12 mouse cellular contexts compared by ENCODE assay signal in genomic region chr16:44552036-44552435, GRCm38 (mm10). TPM values are rescaled to one million over a fixed set of nuclear protein-coding genes. Genes with fewer than 3 reads are reported as not detected.
DNase-seq lines count a peak whose midpoint lies in the region; ATAC-seq and TF ChIP-seq lines count a peak whose summit lies in the region.
"Had no signal": no experiment of that assay in that cellular context is flagged by ENCODE, and none has a peak within 500 bp of the region (broad histone marks: within the 10 kb centered on the region; RNA-seq: fewer than 3 reads in every experiment).

No protein-coding gene starts in this region.

- H3K36me3 ChIP-seq in kidney, embryonic 16.5 days (ENCODE audit: insufficient read depth, low read length), result no peaks in the 10 kb centered on the region; the same call in 1 of the 2 replicates
- H3K36me3 ChIP-seq in kidney, adult 2 months (ENCODE audit: control insufficient read depth, insufficient read depth, low read length), result no peaks in the 10 kb centered on the region
- 0 out of 2 replicates have a peak, but pooled peaks cover 4% of the 10 kb centered on the region for H3K36me3 ChIP-seq in forebrain, embryonic 14.5 days (ENCODE audit: control insufficient read depth, insufficient read depth, low read length)
- peaks cover 17% of the 10 kb centered on the region for H3K36me3 ChIP-seq in midbrain, embryonic 12.5 days
- no peaks in the 10 kb centered on the region for H3K36me3 ChIP-seq in liver, embryonic 11.5 days (ENCODE audit: control insufficient read depth, insufficient read depth, low read length)

- H3K9me3 ChIP-seq in kidney, embryonic 16.5 days (ENCODE audit: low read length), result no peaks in the 10 kb centered on the region
- no peaks in the 10 kb centered on the region for H3K9me3 ChIP-seq in forebrain, embryonic 14.5 days (replicated peaks; ENCODE audit: control insufficient read depth, low read length)
- no peaks in the 10 kb centered on the region for H3K9me3 ChIP-seq in midbrain, embryonic 12.5 days
- H3K9me3 ChIP-seq in liver, embryonic 11.5 days (ENCODE audit: control insufficient read depth, low read length), result no peaks in the 10 kb centered on the region
- H3K9me3 ChIP-seq: heart, embryonic 13.5 days had no signal

- peaks cover 65% of the 10 kb centered on the region for H3K4me1 ChIP-seq in kidney, embryonic 16.5 days (ENCODE audit: insufficient read depth, low read length)
- H3K4me1 ChIP-seq in kidney, adult 2 months (ENCODE audit: control insufficient read depth, insufficient read depth, low read length), result no peaks in the 10 kb centered on the region
- H3K4me1 ChIP-seq in forebrain, embryonic 14.5 days (ENCODE audit: control insufficient read depth, insufficient read depth, low read length), result peaks cover 63% of the 10 kb centered on the region
- peaks cover 79% of the 10 kb centered on the region for H3K4me1 ChIP-seq in midbrain, embryonic 12.5 days
- no peaks in the 10 kb centered on the region for H3K4me1 ChIP-seq in liver, embryonic 11.5 days (replicated peaks; ENCODE audit: control insufficient read depth, insufficient read depth, low read length)

- no peak for TF ChIP-seq POLR2A in kidney, adult 2 months (IDR thresholded peaks at IDR 0.05; ENCODE audit: low read depth, low read length)

- no peak overlapping the region for H3K4me3 ChIP-seq in kidney, embryonic 16.5 days (ENCODE audit: low read length)
- H3K4me3 ChIP-seq in kidney, adult 2 months (ENCODE audit: insufficient read depth, low read depth, low read length), result no peak overlapping the region
- no peak overlapping the region for H3K4me3 ChIP-seq in forebrain, embryonic 14.5 days (ENCODE audit: low read depth, low read length)
- H3K4me3 ChIP-seq in midbrain, embryonic 12.5 days, result peak overlapping the region; percentile 40; the same call in 1 of the 2 replicates
- H3K4me3 ChIP-seq in liver, embryonic 11.5 days (ENCODE audit: low read depth, low read length), result no peak overlapping the region
- H3K4me3 ChIP-seq: heart, embryonic 13.5 days had no signal

- no peaks in the 10 kb centered on the region for H3K27me3 ChIP-seq in kidney, embryonic 16.5 days (ENCODE audit: insufficient read depth, low read length)
- H3K27me3 ChIP-seq in kidney, adult 2 months (replicated peaks; ENCODE audit: control insufficient read depth, insufficient read depth, low read length), result no peaks in the 10 kb centered on the region
- H3K27me3 ChIP-seq in forebrain, embryonic 14.5 days (replicated peaks; ENCODE audit: control insufficient read depth, insufficient read depth, low read length), result no peaks in the 10 kb centered on the region
- no peaks in the 10 kb centered on the region; the same call in 1 of the 2 replicates for H3K27me3 ChIP-seq in midbrain, embryonic 12.5 days
- peaks cover 3% of the 10 kb centered on the region for H3K27me3 ChIP-seq in liver, embryonic 11.5 days (replicated peaks; ENCODE audit: control insufficient read depth, insufficient read depth, low read length)
- H3K27me3 ChIP-seq: heart, embryonic 13.5 days had no signal

- 63% methylated on average over 2 of the region's 2 CpGs for WGBS in kidney, embryonic 16.5 days
- WGBS in kidney, adult 2 months, result 95% methylated on average over 2 of the region's 2 CpGs
- WGBS in forebrain, embryonic 14.5 days, result 34% methylated on average over 2 of the region's 2 CpGs
- WGBS in midbrain, embryonic 12.5 days, result 43% methylated on average over 2 of the region's 2 CpGs
- 70% methylated on average over 2 of the region's 2 CpGs for WGBS in liver, embryonic 11.5 days

- ATAC-seq in kidney, embryonic 16.5 days (ENCODE audit: low FRiP score, low TSS enrichment), result no peak
- peak; percentile 56 for ATAC-seq in forebrain, embryonic 14.5 days
- ATAC-seq in midbrain, embryonic 12.5 days (ENCODE audit: low FRiP score, low read depth), result peak; percentile 47
- no peak for ATAC-seq in liver, embryonic 11.5 days (replicated peaks; ENCODE audit: low FRiP score)
- ATAC-seq: CD4-positive, CD25-positive, alpha-beta regulatory T cell, adult 4 months had no signal

- peak overlapping the region; percentile 24; the same call in 1 of the 2 replicates for H3K9ac ChIP-seq in kidney, embryonic 16.5 days (replicated peaks; ENCODE audit: low read length)
- H3K9ac ChIP-seq in forebrain, embryonic 14.5 days (ENCODE audit: low read length), result no peak overlapping the region; the same call in none of the 2 replicates
- peak overlapping the region; percentile 46 for H3K9ac ChIP-seq in midbrain, embryonic 12.5 days (replicated peaks)
- H3K9ac ChIP-seq in liver, embryonic 11.5 days (ENCODE audit: low read depth, low read length), result no peak overlapping the region
- H3K9ac ChIP-seq: heart, embryonic 13.5 days had no signal

- no peak overlapping the region for H3K4me2 ChIP-seq in kidney, embryonic 16.5 days (replicated peaks; ENCODE audit: low read depth, low read length)
- peak overlapping the region; percentile 25 for H3K4me2 ChIP-seq in forebrain, embryonic 14.5 days (ENCODE audit: low read length)
- peak overlapping the region; percentile 61 for H3K4me2 ChIP-seq in midbrain, embryonic 12.5 days (replicated peaks)
- H3K4me2 ChIP-seq in liver, embryonic 11.5 days, result no peak overlapping the region
- H3K4me2 ChIP-seq: heart, embryonic 13.5 days had no signal

- H3K27ac ChIP-seq in kidney, embryonic 16.5 days (ENCODE audit: low read length), result 0 out of 2 replicates have a peak overlapping the region, but pooled peaks have one; percentile 25
- H3K27ac ChIP-seq in kidney, adult 2 months (ENCODE audit: insufficient read depth, low read depth, low read length), result no peak overlapping the region
- peak overlapping the region; percentile 84 for H3K27ac ChIP-seq in forebrain, embryonic 14.5 days (ENCODE audit: low read depth, low read length)
- H3K27ac ChIP-seq in midbrain, embryonic 12.5 days (replicated peaks), result peak overlapping the region; percentile 43
- no peak overlapping the region for H3K27ac ChIP-seq in liver, embryonic 11.5 days (ENCODE audit: low read depth, low read length)
- H3K27ac ChIP-seq: heart, embryonic 13.5 days had no signal

- no peak for DNase-seq in kidney, adult 2 months
- peak; percentile 68 for DNase-seq in cerebellum, adult 8-10 months
- DNase-seq in forebrain, embryonic 14.5 days (ENCODE audit: low spot score), result peak; percentile 61
- DNase-seq in frontal cortex, adult 2 months (ENCODE audit: extremely low spot score in 1 of 2, low spot score in 1 of 2), result no peak
- no peak for DNase-seq in layer of hippocampus, postnatal 14 days (ENCODE audit: low spot score in 2 of 2)
- DNase-seq in liver, embryonic 11.5 days (ENCODE audit: low spot score), result no peak
- DNase-seq: thymus, adult 18-20 months had no signal

- no peak for TF ChIP-seq CTCF in kidney, adult 2 months (conservative IDR thresholded peaks at IDR 0.05; ENCODE audit: insufficient read depth, insufficient read length, low read depth, low read length)

RNA-seq across cellular contexts. Expression of gene Boc, which starts 6.7 kb away (rescaled TPM):
- 23.2 and 24.0 TPM in 2 replicates for polyA plus RNA-seq in kidney, embryonic 16.5 days (2015; fragmentation: Nextera tagmentation; extraction: Ambion mirVana)
- polyA plus RNA-seq in kidney, adult 2 months (2012; rRNA removed), result 8.5 and 8.8 TPM in 2 replicates
- 11.5 and 13.3 TPM in 2 replicates for polyA plus RNA-seq in forebrain, embryonic 14.5 days (2014; fragmentation: Nextera tagmentation; extraction: Ambion mirVana)
- polyA plus RNA-seq in midbrain, embryonic 12.5 days (2016; fragmentation: Nextera tagmentation; extraction: Ambion mirVana), result 52.4 and 67.7 TPM in 2 replicates
- 7.9 and 8.5 TPM in 2 replicates for polyA plus RNA-seq in frontal cortex, adult 2 months (2012; rRNA removed)
- total RNA-seq in layer of hippocampus, postnatal 14 days (2021), result 10 to 100 TPM in 1 of 2 experiments, 1 to 10 TPM in 1; 9.9 to 10.7 TPM
- polyA plus RNA-seq in liver, embryonic 11.5 days (2014; fragmentation: Nextera tagmentation; extraction: Ambion mirVana), result 3.6 and 4.7 TPM in 2 replicates
- total RNA-seq: monocyte, adult 5-6 weeks had no signal

Comparison
In these comparisons a context has a peak if more than half of its experiments do, and no peak if none do; other contexts are left out.
1. H3K27ac ChIP-seq: peak in kidney, embryonic 16.5 days (single experiment), forebrain, embryonic 14.5 days (single experiment) and midbrain, embryonic 12.5 days (single experiment); none in kidney, adult 2 months (single experiment) and liver, embryonic 11.5 days (single experiment).
2. ATAC-seq: peak in forebrain, embryonic 14.5 days (single experiment) and midbrain, embryonic 12.5 days (single experiment); none in kidney, embryonic 16.5 days (single experiment) and liver, embryonic 11.5 days (single experiment).
3. H3K4me2 ChIP-seq: peak in forebrain, embryonic 14.5 days (single experiment) and midbrain, embryonic 12.5 days (single experiment); none in kidney, embryonic 16.5 days (single experiment) and liver, embryonic 11.5 days (single experiment).
4. H3K9ac ChIP-seq: peak in kidney, embryonic 16.5 days (single experiment) and midbrain, embryonic 12.5 days (single experiment); none in forebrain, embryonic 14.5 days (single experiment) and liver, embryonic 11.5 days (single experiment).
5. DNase-seq: peak in cerebellum, adult 8-10 months (single experiment) and forebrain, embryonic 14.5 days (single experiment); none in kidney, adult 2 months (single experiment), frontal cortex, adult 2 months (0 of 2), layer of hippocampus, postnatal 14 days (0 of 2) and liver, embryonic 11.5 days (single experiment).